Mouse (Mus musculus) MEL (cell line): ENCODE data around the gene Zfp941. TPM values are rescaled to one million over a fixed set of nuclear protein-coding genes. Genes with fewer than 3 reads are reported as not detected.

Experiments used
- DNase-seq: peaks from one replicate; pipeline ENCODE4 v3.0.0; 2011; ENCODE audit warnings: low read depth, low spot score
- H3K27ac ChIP-seq: 2 replicates; pipeline ENCODE4 v1.5.1; 2012; ENCODE audit warnings: low read depth, mild to moderate bottlenecking, control low read depth, low read length, moderate library complexity; ENCODE audit not compliant: control insufficient read depth
- H3K27me3 ChIP-seq, 2 experiments: fragments of 150-350 bp in 1 of 2; sonication (generic) in 1 of 2; 2 replicates each; pipeline ENCODE4 v1.6.1; 2012; ENCODE audit warnings: low read length in 2 of 2, mild to moderate bottlenecking in 2 of 2, improper control_type of control experiment in 1 of 2, moderate library complexity in 1 of 2; ENCODE audit not compliant: insufficient read depth in 2 of 2, control insufficient read depth in 1 of 2
- H3K36me3 ChIP-seq, 2 experiments: 2 replicates each; pipeline ENCODE4 v1.6.1; 2012 to 2014; ENCODE audit warnings: low read length in 2 of 2, improper control_type of control experiment in 1 of 2, inconsistent platforms in 1 of 2, mild to moderate bottlenecking in 1 of 2; ENCODE audit not compliant: insufficient read depth in 2 of 2, control insufficient read depth in 1 of 2
- H3K4me1 ChIP-seq, 2 experiments: fragments of 150-350 bp in 1 of 2; sonication (generic) in 1 of 2; 2 replicates each; pipeline ENCODE4 v1.6.1; 2012; ENCODE audit warnings: low read length in 2 of 2, improper control_type of control experiment in 1 of 2, mild to moderate bottlenecking in 1 of 2; ENCODE audit not compliant: insufficient read depth in 2 of 2, control insufficient read depth in 1 of 2
- H3K4me3 ChIP-seq, 2 experiments: fragments of 150-350 bp in 1 of 2; sonication (generic) in 1 of 2; 2 replicates each; pipeline ENCODE4 v1.5.1; 2012; ENCODE audit warnings: low read depth in 2 of 2, low read length in 2 of 2, mild to moderate bottlenecking in 2 of 2, moderate library complexity in 2 of 2, control low read depth in 1 of 2, improper control_type of control experiment in 1 of 2; ENCODE audit not compliant: control insufficient read depth in 1 of 2, insufficient read depth in 1 of 2
- H3K79me2 ChIP-seq: 2 replicates; pipeline ENCODE4 v1.6.1; 2012; ENCODE audit warnings: mild to moderate bottlenecking, low read length, moderate library complexity; ENCODE audit not compliant: control insufficient read depth, poor library complexity, insufficient read depth
- H3K9ac ChIP-seq: 2 replicates; pipeline ENCODE4 v1.6.1; 2012; ENCODE audit warnings: low read depth, mild to moderate bottlenecking, control low read depth, low read length, moderate library complexity; ENCODE audit not compliant: control insufficient read depth, poor library complexity, severe bottlenecking
- H3K9me3 ChIP-seq: fragments of 150-350 bp; sonication (generic); replicated peaks from 2 replicates; pipeline ENCODE4 v1.6.1; 2012; ENCODE audit warnings: mild to moderate bottlenecking, low read length, improper control_type of control experiment, moderate library complexity; ENCODE audit not compliant: insufficient read depth
- BHLHE40 ChIP-seq: IDR thresholded peaks from 2 replicates; pipeline ENCODE4 v1.6.1; 2012; ENCODE audit warnings: low read depth, mild to moderate bottlenecking, inconsistent platforms, low read length, improper control_type of control experiment, borderline replicate concordance
- CHD1 ChIP-seq: IDR thresholded peaks from 2 replicates; pipeline ENCODE4 v1.6.1; 2012; ENCODE audit warnings: low read depth, mild to moderate bottlenecking, inconsistent platforms, low read length, improper control_type of control experiment
- CTCF ChIP-seq, 3 experiments: IDR thresholded peaks in 2 of 3; conservative IDR thresholded peaks in 1 of 3; 2 replicates each; pipeline ENCODE4 v1.5.1; 2011 to 2012; ENCODE audit warnings: low read length in 3 of 3, low read depth in 2 of 3, mild to moderate bottlenecking in 2 of 3, improper control_type of control experiment in 1 of 3, inconsistent platforms in 1 of 3, mixed read lengths in 1 of 3, moderate library complexity in 1 of 3; ENCODE audit not compliant: control insufficient read depth in 1 of 3, insufficient read depth in 1 of 3, poor library complexity in 1 of 3, severe bottlenecking in 1 of 3
- E2F4 ChIP-seq: IDR thresholded peaks from 2 replicates; pipeline ENCODE4 v1.6.1; 2011; ENCODE audit warnings: low read depth, low read length, improper control_type of control experiment, borderline replicate concordance
- ELF1 ChIP-seq: IDR thresholded peaks from 2 replicates; pipeline ENCODE4 v1.6.1; 2014; ENCODE audit warnings: low read depth, mild to moderate bottlenecking, inconsistent platforms, low read length, improper control_type of control experiment, moderate library complexity
- ETS1 ChIP-seq: IDR thresholded peaks from 2 replicates; pipeline ENCODE4 v1.6.1; 2012; ENCODE audit warnings: low read depth, mild to moderate bottlenecking, inconsistent platforms, low read length, improper control_type of control experiment, moderate library complexity
- GATA1 ChIP-seq: IDR thresholded peaks from 2 replicates; pipeline ENCODE4 v1.6.1; 2011; ENCODE audit warnings: low read depth, low read length, improper control_type of control experiment
- HCFC1 ChIP-seq: IDR thresholded peaks from 2 replicates; pipeline ENCODE4 v1.6.1; 2012; ENCODE audit warnings: low read depth, mild to moderate bottlenecking, inconsistent platforms, low read length, improper control_type of control experiment, moderate library complexity
- KAT2A ChIP-seq: conservative IDR thresholded peaks from 2 replicates; pipeline ENCODE4 v1.6.1; 2012; ENCODE audit warnings: low read depth, low read length, improper control_type of control experiment, inconsistent platforms
- MAZ ChIP-seq: IDR thresholded peaks from 2 replicates; pipeline ENCODE4 v1.6.1; 2012; ENCODE audit warnings: low read depth, mild to moderate bottlenecking, inconsistent platforms, low read length, improper control_type of control experiment
- MXI1 ChIP-seq: IDR thresholded peaks from 2 replicates; pipeline ENCODE4 v1.6.1; 2011; ENCODE audit warnings: mild to moderate bottlenecking, low read depth, low read length, improper control_type of control experiment
- MYB ChIP-seq: IDR thresholded peaks from 2 replicates; pipeline ENCODE4 v1.6.1; 2011; ENCODE audit warnings: mild to moderate bottlenecking, low read depth, low read length, improper control_type of control experiment
- NELFE ChIP-seq: IDR thresholded peaks from 2 replicates; pipeline ENCODE4 v1.6.1; 2011; ENCODE audit warnings: low read depth, low read length, improper control_type of control experiment
- POLR2A ChIP-seq, 2 experiments: IDR thresholded peaks; 2 replicates each; pipeline ENCODE4 v1.6.1; 2011 to 2012; ENCODE audit warnings: low read length in 2 of 2, mild to moderate bottlenecking in 2 of 2, control low read depth in 1 of 2, improper control_type of control experiment in 1 of 2, low read depth in 1 of 2, moderate library complexity in 1 of 2; ENCODE audit not compliant: control insufficient read depth in 1 of 2, insufficient read depth in 1 of 2, poor library complexity in 1 of 2
- POLR2AphosphoS2 ChIP-seq: IDR thresholded peaks from 2 replicates; pipeline ENCODE4 v1.6.1; 2011; ENCODE audit warnings: low read length, improper control_type of control experiment
- POLR2AphosphoS5 ChIP-seq: IDR thresholded peaks from 2 replicates; pipeline ENCODE4 v1.6.1; 2012; ENCODE audit warnings: low read depth, borderline replicate concordance, mild to moderate bottlenecking, inconsistent platforms, low read length, moderate library complexity, mixed read lengths
- RAD21 ChIP-seq: IDR thresholded peaks from 2 replicates; pipeline ENCODE4 v1.6.1; 2011; ENCODE audit warnings: mild to moderate bottlenecking, low read depth, low read length, improper control_type of control experiment
- RCOR1 ChIP-seq: IDR thresholded peaks from 2 replicates; pipeline ENCODE4 v1.6.1; 2012; ENCODE audit warnings: low read depth, mild to moderate bottlenecking, inconsistent platforms, low read length, improper control_type of control experiment
- SIN3A ChIP-seq: IDR thresholded peaks from 2 replicates; pipeline ENCODE4 v1.6.1; 2012; ENCODE audit warnings: low read length, improper control_type of control experiment, inconsistent platforms
- TCF12 ChIP-seq: IDR thresholded peaks from 2 replicates; pipeline ENCODE4 v1.6.1; 2014; ENCODE audit warnings: low read depth, mild to moderate bottlenecking, inconsistent platforms, low read length, improper control_type of control experiment, moderate library complexity
- UBTF ChIP-seq: IDR thresholded peaks from 2 replicates; pipeline ENCODE4 v1.6.1; 2012; ENCODE audit warnings: low read depth, mild to moderate bottlenecking, inconsistent platforms, low read length, improper control_type of control experiment, moderate library complexity, borderline replicate concordance; ENCODE audit not compliant: insufficient read depth
- USF1 ChIP-seq: IDR thresholded peaks from 2 replicates; pipeline ENCODE4 v1.6.1; 2014; ENCODE audit warnings: low read depth, mild to moderate bottlenecking, inconsistent platforms, low read length, improper control_type of control experiment, moderate library complexity
- USF2 ChIP-seq, 2 experiments: IDR thresholded peaks; 2 replicates each; pipeline ENCODE4 v1.6.1; 2011 to 2012; ENCODE audit warnings: improper control_type of control experiment in 2 of 2, low read length in 2 of 2, borderline replicate concordance in 1 of 2, inconsistent platforms in 1 of 2, low read depth in 1 of 2, mild to moderate bottlenecking in 1 of 2; ENCODE audit not compliant: insufficient read depth in 1 of 2
- ZC3H11A ChIP-seq: IDR thresholded peaks from 2 replicates; pipeline ENCODE4 v1.6.1; 2012; ENCODE audit warnings: low read depth, mild to moderate bottlenecking, inconsistent platforms, low read length, improper control_type of control experiment
- ZNF384 ChIP-seq: IDR thresholded peaks from 2 replicates; pipeline ENCODE4 v1.6.1; 2012; ENCODE audit warnings: low read depth, mild to moderate bottlenecking, inconsistent platforms, low read length, improper control_type of control experiment
- polyA plus RNA-seq, 2 experiments: library from polyadenylated mRNA; stranded (reverse) in 1 of 2; unstranded in 1 of 2; fragments of >175 nt in 1 of 2; fragments of >200 nt in 1 of 2; gene quantifications; 2 replicates each; pipeline versions ENCODE4 v1.2.1 to v1.2.4; 2012; ENCODE audit warnings: low replicate concordance in 2 of 2, low read depth in 1 of 2; ENCODE audit not compliant: insufficient read length in 2 of 2, insufficient read depth in 1 of 2, missing spikeins in 1 of 2
- total RNA-seq: library from RNA; depleted of rRNA; stranded (reverse); fragments of 300-350 nt; gene quantifications from 2 replicates; pipeline ENCODE4 v1.2.3, GENCODE M21; 2012

Gene Zfp941
- total and polyA plus RNA-seq, 3 experiments = not detected

DNA sequence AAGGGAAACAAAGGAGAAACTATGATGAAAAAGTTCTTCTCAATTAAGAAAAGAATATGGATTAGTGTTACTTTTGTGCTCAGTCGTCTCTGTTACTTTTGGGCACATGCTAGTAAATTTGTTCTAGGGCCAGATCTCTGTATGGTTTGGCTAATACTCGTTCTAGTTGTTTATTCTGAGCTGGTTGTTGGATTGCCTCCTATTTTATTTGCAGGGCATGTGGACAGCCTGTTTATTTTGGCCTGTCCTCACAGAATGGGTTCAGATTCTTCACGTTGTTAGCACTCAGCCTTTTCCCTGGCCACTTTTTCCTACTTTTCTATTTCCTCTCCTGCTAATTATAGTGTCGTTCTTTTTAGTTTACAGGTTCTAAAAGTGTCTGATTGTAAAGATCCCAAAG lies 28.4 kb downstream of the Zfp941 start:
- no peaks in the 10 kb centered on the region for H3K36me3 ChIP-seq
- no peak overlapping the region for H3K9ac ChIP-seq
- H3K79me2 ChIP-seq = no peaks in the 10 kb centered on the region
- H3K4me3 ChIP-seq = no peak overlapping the region
- DNase-seq = no peak
- H3K27me3 ChIP-seq = peaks cover 3 to 8% of the 10 kb centered on the region in 2 experiments
- H3K27ac ChIP-seq = no peak overlapping the region
- H3K4me1 ChIP-seq = no peaks in the 10 kb centered on the region
- no peaks in the 10 kb centered on the region for H3K9me3 ChIP-seq
- TF ChIP-seq USF1 (no peak), ETS1 (no peak), RCOR1 (no peak), ZC3H11A (no peak), CHD1 (no peak), BHLHE40 (no peak), MYB (no peak), MAZ (no peak), ZNF384 (no peak), ELF1 (no peak), MXI1 (no peak), TCF12 (no peak), SIN3A (no peak), RAD21 (no peak), UBTF (no peak), POLR2AphosphoS5 (no peak), POLR2A (IDR thresholded peaks at IDR 0.05; ENCODE audit: control insufficient read depth in 1 of 2, insufficient read depth in 1 of 2, low read depth in 1 of 2, low read length in 2 of 2, poor library complexity in 1 of 2) (no peak), GATA1 (no peak), KAT2A (no peak)

DNA sequence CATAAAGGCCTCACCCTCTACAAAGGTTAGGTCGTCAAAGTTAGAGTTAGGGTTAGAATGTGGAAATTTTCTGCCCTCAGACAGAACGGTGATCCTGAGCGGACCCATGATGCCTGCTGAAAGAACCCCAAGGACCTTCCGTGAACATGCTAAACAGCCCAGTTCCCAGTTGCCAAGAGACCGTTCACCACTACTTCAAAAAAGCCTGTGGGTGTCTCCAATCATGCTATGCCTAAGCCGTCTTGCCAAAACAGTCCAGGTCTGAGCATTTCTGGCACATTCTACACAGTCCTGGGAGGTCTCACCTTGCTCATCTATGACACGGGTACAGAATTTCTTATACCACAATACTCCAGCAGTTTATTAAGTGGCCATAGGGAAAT lies 33.9 kb downstream of the Zfp941 start:
- H3K36me3 ChIP-seq = no peaks in the 10 kb centered on the region
- H3K9me3 ChIP-seq = no peaks in the 10 kb centered on the region
- H3K4me1 ChIP-seq = no peaks in the 10 kb centered on the region
- DNase-seq = no peak
- H3K4me3 ChIP-seq = no peak overlapping the region
- H3K27me3 ChIP-seq = peaks cover 0 to 2% of the 10 kb centered on the region in 2 experiments; a peak in 1 of 4 replicates
- H3K79me2 ChIP-seq = no peaks in the 10 kb centered on the region
- TF ChIP-seq USF2 (IDR thresholded peaks at IDR 0.05; ENCODE audit: borderline replicate concordance in 1 of 2, insufficient read depth in 1 of 2, low read depth in 1 of 2, low read length in 2 of 2) = no peak
- no peak for TF ChIP-seq USF1
- TF ChIP-seq POLR2AphosphoS2 = no peak
- TF ChIP-seq NELFE = no peak
- no peak for TF ChIP-seq E2F4
- TF ChIP-seq TCF12 = no peak
- no peak for TF ChIP-seq BHLHE40
- TF ChIP-seq HCFC1 = no peak
- no peak for TF ChIP-seq SIN3A
- no peak for TF ChIP-seq CTCF (IDR thresholded peaks at IDR 0.05 in 2 of 3, conservative IDR thresholded peaks at IDR 0.05 in 1 of 3; ENCODE audit: control insufficient read depth in 1 of 3, insufficient read depth in 1 of 3, low read depth in 2 of 3, low read length in 3 of 3, poor library complexity in 1 of 3, severe bottlenecking in 1 of 3)
- no peak for TF ChIP-seq MYB
- no peak overlapping the region for H3K9ac ChIP-seq
- H3K27ac ChIP-seq = no peak overlapping the region
